Mouse (Mus musculus) liver, embryonic 14.5 days (tissue): ENCODE data around the gene Wdr45.

Experiments used
- CTCF ChIP-seq: IDR thresholded peaks from 2 replicates; pipeline ENCODE4 v1.5.1; 2016; ENCODE audit warnings: antibody characterized with exemption, low read depth, control low read depth
- EP300 ChIP-seq: IDR thresholded peaks from 2 replicates; pipeline ENCODE4 v1.6.1; 2016; ENCODE audit warnings: antibody characterized with exemption, low read depth

DNA sequence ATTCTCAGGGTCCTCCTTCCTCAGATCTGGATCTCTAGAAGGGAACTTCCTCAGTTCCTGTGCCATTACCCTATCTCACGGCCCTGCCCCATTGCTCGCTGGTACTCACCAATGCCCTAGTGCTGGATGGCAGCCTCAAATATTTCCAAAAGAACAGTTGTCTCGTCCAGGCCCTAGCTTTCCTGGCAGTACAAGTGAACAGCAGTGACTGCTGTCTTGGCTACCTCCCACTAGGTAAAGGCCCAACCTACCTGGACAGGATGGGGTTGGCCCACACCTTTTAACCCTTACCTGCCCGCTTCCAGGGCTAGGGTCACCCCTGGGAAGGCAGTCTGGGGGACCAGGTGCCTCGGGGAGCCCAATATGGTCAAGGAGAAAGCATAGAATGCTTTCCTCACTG, 27.0 kb downstream of the Wdr45 start:
- TF ChIP-seq CTCF = no peak
- TF ChIP-seq EP300 = no peak
